ENCODE assay signal across 14 mouse cellular contexts in genomic region chr8:64781947-64782346, GRCm38 (mm10).
"Had no signal": no experiment of that assay in that cellular context is flagged by ENCODE, and none has a peak within 500 bp of the region (broad histone marks: within the 10 kb centered on the region; RNA-seq: fewer than 3 reads in every experiment).

No protein-coding gene starts in this region.

- H3K9ac ChIP-seq: intestine, embryonic 15.5 days; kidney, embryonic 15.5 days; neural tube, embryonic 15.5 days had no signal

- H3K4me1 ChIP-seq: intestine, embryonic 15.5 days; kidney, embryonic 15.5 days; limb, embryonic 10.5 days; midbrain, embryonic 10.5 days had no signal

- H3K9me3 ChIP-seq: intestine, embryonic 15.5 days; kidney, embryonic 15.5 days; limb, embryonic 10.5 days; midbrain, embryonic 10.5 days; neural tube, embryonic 15.5 days had no signal

- H3K36me3 ChIP-seq: intestine, embryonic 15.5 days; neural tube, embryonic 15.5 days had no signal

- H3K27me3 ChIP-seq: intestine, embryonic 15.5 days; kidney, embryonic 15.5 days; neural tube, embryonic 15.5 days had no signal

- H3K4me3 ChIP-seq: intestine, embryonic 15.5 days; kidney, embryonic 15.5 days; limb, embryonic 10.5 days; midbrain, embryonic 10.5 days; myocyte; neural tube, embryonic 15.5 days had no signal

- H3K27ac ChIP-seq: intestine, embryonic 15.5 days; kidney, embryonic 15.5 days; limb, embryonic 10.5 days; midbrain, embryonic 10.5 days; neural tube, embryonic 15.5 days; stomach, postnatal 0 days had no signal

- DNase-seq: kidney, adult 2 months; kidney, postnatal 14 days; lung, adult 18-20 months; midbrain, embryonic 14.5 days; right cerebral cortex, adult 18-20 months; right cerebral cortex, postnatal 25 days; thymus, postnatal 14 days had no signal

- H3K4me2 ChIP-seq: intestine, embryonic 15.5 days; kidney, embryonic 15.5 days; neural tube, embryonic 15.5 days had no signal

- ATAC-seq: intestine, embryonic 15.5 days had no signal
